Mouse (Mus musculus): ENCODE measurements around the gene Efnb3.

Efnb3 gene

DNA sequence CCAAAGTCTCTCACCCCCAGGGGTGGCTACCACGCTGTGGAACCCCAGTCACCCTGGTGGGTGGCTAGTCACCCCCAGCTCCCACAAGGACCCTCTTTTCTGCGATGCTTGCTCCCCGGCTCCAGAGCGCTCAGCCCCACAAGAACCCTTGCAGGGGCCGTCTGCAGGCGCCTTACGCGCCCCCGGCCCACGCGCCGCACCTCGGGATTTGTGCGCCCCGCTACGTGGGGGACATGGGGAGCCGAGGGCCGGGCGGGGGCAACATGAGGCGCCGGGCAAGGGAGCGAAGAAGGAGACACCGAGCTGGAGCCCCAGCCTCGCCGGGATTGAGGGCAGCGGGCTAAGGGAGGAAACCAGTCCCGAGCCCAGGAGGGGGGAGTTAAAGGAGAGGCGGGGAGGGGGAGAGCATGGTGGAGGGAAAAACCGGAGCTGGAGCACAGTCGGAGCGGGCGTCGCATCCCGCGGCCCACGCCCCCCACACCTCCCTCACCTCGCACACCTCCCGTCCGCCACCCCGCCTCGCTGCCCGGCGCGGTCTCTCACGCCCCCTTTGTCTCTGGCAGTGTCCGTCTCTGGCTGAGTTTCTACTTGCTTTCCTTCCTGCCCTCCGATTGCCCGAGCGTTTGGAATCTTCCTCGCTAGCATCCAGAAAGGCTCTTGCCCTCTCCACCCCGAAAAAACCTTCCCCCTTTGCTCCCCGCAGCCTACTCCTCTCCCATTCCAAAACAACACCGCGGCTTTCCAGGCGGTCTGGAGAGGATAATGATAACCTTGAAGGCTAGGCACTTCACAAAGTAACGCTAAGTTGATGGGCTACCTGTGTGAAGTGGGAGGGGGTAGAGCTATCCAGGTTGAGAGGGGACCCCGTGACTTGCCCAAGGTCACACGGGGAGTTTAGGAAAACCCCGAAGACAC lies at the start of gene Efnb3:
Efnb3 (minus strand) TSS at position 355 of the 915 bp plus-strand sequence.
- DNase-seq (ENCODE audit: low spot score), result no peak

DNA sequence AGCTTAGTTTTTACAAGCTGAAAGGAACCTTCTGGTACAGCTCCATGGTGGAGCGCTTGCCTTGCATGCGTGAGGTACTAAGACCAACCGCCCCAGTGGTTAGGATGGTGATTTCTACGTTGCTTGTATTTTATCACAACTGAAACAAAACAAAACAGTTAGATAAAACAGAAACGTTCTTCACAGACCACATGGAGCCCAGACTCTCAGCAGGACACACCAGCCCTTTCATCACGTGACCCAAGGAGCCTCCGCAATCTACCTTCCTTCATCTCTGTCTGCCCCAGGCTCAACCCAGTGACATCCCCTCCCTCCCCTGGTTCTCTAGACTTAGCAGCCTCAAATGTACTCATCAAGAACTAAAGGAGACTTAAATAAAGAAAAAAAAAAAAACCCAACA lies 49.4 kb upstream of the Efnb3 start:
- DNase-seq (ENCODE audit: low spot score), result no peak

DNA sequence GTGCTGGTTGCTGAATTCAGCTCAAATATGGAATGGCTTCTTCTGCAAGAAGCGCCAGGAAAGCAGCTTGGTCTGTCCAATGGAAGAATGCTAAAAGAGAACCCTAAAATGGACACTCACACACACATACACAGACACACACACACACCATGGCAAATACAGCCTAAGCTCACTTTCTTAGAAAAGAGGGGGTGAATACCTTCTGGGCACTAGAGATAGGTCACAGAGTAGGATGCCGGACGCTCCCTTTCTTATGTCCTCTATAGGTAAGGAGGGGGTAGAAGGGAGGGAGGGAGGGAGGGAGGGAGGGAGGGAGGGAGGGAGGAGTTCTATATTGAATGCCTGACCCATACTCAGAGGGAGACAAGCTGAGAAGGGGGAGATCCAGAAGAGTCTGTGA lies 48.5 kb upstream of the Efnb3 start:
- no peak for DNase-seq (ENCODE audit: low spot score)

DNA sequence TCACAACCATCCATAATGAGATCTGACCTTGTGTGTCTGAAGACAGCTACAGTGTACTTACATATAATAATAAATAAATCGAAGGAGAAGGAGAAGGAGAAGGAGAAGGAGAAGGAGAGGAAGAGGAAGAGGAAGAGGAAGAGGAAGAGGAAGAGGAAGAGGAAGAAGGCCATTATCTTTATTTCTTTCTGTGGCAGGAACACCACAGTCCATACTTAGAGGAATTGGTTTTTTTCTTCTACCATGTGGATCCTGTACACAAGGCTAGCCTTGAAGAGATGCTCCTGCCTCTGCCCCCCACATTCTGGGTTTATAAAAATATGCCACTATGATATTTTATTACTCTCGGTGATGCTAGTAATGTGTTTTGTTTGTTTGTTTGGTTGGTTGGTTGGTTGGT lies 46.8 kb upstream of the Efnb3 start:
- no peak for DNase-seq (ENCODE audit: low spot score)

DNA sequence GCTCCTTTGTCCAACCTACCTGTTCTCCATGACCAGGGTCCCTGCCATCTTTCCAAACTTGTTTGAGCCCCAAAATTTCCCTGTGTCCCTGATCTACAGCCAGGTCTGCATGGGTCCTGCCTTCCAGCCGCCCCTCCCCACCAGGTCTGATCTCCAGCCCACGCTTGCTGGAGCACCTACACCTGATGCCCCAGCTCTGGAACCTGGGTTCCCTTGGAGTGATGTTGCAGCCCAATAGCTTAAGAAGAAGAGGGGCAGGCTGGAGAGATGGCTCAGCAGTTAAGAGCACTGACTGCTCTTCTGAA lies 46.4 kb upstream of the Efnb3 start:
- no peak for DNase-seq (ENCODE audit: low spot score)

DNA sequence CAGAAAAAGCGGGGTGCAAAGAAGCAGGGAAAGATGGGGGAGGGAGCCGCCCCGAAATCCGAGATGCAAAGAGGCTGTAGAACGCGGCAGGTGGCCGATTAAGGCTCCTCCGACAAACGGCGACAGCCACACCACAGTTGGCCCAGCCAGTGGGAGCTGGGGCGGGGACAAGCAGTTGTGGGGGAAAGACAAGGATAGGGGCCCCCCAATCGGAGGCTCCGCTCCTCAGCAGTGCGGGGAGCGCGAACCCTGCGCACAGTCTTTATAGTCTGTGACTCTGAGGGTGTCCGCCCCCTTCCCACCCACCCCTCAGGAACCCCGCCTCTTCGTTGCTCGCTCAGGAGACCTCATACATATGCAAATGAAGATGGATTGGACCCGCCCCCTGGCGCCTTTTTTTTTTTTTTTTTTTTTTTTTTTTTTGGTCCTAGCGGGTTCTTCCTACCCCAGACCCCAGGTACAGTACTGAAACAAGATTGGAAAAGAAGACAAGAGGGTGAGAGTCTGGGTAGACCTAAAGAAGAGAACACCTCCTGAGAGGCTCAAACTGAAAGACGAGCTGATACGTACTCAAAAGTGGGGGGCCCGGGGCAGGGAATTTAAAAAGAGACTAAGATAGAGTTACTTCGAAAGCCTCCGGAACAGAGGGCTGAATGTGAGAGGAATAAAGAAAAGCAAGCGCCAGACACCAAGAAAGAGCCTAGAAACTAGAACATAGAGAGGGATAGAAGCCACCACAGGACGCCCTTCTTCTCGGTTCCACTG lies 45.9 kb upstream of the Efnb3 start, which contains the start of gene Atp1b2:
Atp1b2 (minus strand) TSS at position 217 of the 765 bp plus-strand sequence.
- peak; percentile 78 for DNase-seq (ENCODE audit: low spot score)

DNA sequence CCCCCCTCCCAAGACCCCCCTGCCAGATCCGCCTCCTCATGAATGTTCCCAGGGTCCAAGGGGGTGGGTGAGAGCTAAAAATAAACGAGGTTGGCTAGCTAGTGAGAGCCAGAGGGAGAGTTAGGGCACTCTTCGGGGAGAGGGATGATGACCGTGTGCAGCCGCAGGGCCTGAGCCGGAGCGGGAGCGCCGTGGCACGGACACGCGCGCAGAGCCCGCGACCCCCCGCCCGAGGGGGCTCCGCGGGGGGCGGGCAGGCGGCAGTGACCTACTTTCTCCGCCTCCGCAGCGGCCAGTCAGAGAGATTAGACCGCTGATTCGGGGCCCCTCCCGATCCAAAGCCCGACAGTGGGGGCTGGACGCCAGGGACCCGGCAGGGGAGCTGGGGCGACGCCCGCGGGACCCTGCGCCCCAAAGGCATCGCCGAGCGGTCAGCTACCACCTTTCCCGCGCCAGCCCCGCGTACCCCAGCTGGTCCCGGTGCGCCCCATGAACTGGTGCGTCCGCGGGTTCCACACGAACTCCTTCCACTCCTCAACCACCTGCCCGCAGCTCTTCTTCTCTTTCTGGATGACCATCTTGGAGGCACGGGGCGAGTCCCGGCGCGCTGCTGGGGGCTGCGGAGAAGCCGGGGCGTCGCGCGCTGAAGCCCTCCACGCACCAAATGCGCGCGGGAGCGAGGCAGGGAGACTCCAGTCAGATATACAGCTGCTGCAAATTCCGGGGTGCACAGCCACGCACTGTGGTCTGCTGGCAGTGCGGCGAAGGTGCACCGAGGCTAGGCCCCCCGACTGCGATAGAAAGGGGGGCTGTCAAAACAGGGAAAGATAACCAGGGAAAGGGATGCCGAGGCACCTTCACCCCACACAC lies 45.0 kb upstream of the Efnb3 start:
- DNase-seq (ENCODE audit: low spot score), result no peak

DNA sequence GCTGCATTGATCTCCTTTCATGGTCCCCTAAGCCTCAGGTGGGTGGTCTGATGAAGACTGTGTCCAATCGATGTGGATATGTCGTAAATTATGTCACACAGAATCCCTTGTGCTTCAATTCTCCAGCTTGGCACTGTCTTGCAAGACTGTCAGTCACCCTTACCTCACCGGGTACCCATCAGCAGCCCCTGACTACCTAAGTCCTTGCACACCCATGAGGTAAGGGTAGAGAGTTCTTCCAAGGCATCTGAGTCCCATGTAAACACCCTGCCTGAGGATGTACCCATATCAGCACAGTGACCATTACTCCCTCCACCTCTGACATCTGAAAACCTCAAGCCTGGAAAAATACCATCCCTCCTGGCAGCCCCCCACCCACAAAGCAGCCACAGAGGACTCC lies 44.3 kb upstream of the Efnb3 start:
- DNase-seq (ENCODE audit: low spot score), result no peak

DNA sequence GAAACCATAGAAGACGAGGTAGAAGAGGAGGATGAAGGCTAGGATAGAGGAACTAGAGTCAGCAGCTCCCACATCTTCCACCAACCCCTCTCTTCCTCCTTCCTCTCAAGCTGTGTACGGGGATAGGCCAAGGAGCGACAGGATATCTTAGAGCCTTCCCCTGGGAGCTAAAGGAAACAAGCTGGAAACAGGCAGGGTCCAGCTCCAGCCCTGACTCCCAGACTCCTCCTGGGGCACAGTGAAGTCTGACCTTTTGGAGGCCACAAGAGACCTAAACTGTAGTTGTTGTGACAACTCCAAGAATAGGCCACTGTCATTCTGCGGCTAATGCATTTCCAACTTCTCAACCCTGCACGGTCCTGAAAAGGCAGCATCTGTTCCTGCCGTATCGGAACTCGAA lies 43.5 kb upstream of the Efnb3 start:
- no peak for DNase-seq (ENCODE audit: low spot score)

DNA sequence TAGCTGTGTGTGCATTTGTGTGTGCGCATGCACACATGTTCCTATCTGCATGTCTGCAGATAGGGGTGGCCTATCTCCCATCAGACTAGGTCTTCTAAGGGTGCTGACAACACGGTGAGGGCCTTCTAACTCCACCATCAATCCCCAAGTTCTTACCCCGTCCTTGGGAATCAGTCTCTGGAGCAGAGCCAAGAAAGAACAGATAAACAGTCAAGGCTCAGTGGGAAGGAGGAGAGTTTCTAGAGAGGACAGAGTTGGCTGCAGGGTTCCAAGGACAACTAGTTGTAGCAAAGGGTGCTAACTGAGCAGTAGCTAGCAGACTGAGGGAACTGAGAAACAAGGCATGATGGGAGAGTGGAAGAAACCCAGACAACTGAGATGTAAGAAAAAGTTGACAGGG lies 41.8 kb upstream of the Efnb3 start:
- peak; percentile 74 for DNase-seq (ENCODE audit: low spot score)

DNA sequence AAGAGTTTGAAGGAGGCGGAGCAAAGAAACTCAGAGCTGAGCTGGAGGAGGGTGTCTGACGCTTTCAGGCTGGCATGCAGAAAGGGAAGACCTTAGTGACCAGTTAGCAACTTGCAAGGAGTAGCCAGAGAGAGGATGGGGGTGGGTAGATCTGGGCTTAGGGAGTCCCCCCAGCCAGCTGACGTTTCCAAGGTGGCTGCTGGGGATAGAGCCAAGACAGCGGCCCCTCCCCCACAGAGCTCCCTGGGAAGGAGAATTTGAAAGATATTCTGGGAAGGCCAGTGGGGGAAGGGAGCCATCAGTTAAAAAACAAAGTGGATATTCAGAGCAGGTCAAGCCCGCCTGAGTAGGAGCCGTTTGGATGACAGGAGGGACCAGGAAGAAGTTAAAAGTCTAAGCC lies 40.1 kb upstream of the Efnb3 start:
- peak; percentile 85 for DNase-seq (ENCODE audit: low spot score)

DNA sequence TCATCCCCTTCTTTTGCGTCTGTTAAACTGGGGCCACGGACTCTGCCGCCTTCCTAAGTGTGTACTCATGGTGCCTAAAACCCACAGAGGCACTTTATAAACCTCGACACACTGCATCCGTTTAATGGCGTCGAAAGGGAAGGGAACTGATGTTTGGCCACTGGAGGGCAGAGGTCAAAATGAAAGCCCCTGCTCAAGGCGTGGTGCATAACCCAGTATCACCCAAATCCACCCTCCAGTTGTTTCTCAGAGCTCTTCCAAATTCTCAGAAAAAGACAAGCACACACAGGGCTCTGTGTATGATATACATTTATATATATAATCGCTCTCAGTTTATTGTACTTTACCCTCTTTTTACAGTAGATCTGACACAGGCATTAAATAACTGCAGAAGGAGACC lies 39.4 kb upstream of the Efnb3 start:
- DNase-seq (ENCODE audit: low spot score), result no peak

DNA sequence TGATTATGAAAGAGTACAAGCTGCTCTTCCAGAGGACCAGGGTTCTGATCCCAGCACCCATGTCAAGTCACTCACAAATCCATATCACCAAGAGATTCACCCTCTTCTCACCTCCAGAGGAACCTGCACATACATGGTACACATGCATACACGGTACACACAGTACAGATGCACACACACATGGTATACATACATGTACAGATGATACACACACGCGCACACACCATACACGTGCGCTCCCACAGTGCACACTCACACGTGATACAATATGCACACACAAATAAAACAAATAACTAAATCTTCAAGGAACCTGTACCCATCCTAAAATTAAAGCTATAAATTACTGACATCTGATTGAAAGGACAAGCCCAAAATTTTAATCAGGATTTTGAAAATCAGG lies 34.8 kb upstream of the Efnb3 start:
- DNase-seq (ENCODE audit: low spot score), result no peak

DNA sequence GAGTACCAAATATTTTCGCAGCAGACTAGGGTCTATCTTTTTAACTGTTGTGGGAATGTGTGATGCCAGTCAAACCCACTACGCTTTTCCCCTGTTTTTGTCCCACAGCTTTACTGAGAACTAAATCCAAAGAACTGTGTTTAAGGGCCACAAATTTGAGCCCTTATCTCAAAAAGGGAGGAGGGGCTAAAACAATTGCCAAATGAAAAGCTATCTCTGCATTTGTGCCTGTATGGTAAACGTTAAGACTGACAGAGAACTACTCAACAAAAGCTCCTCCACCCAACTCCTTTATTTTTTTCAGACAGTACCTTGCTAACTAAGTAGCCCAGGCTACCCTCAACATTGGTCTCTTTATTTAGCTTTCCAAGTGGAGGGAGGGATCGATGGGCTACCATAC lies 32.8 kb upstream of the Efnb3 start:
- no peak for DNase-seq (ENCODE audit: low spot score)

DNA sequence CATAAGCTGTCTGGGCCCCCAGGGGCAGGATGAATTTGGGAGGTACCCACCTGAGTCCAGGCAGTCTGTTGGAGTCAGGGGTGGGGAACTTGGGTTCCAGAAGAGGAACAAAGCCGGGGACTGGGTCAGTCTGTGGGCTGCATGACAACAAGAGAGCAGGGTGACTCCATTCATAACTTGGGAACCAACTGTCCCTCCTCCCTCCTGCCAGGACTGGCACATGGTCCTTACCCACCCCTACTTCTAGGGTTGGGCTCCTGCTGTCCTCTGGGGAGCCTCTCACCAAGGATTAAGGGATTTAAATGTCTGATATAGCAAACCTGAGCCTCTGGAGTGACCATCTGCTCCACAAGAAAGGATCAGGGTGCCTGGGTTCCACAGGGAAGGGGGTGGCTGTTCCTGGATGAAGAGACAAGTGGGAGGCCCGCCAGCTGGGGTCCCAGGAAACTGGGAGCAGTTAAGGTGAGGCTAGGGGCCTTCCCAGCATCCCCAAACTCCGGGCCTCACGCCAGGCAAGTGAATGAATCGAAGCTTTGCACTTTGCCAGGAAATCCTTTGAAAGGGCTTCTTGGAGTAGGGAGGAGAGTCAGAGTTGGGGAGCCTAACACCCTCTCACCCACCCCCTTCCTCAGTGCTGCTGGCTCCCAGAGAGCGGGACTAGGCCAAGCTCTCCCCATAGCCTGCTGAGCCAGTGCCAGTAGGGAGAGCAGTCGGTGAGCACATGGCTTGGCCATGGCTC lies 32.1 kb upstream of the Efnb3 start:
- DNase-seq (ENCODE audit: low spot score), result no peak

DNA sequence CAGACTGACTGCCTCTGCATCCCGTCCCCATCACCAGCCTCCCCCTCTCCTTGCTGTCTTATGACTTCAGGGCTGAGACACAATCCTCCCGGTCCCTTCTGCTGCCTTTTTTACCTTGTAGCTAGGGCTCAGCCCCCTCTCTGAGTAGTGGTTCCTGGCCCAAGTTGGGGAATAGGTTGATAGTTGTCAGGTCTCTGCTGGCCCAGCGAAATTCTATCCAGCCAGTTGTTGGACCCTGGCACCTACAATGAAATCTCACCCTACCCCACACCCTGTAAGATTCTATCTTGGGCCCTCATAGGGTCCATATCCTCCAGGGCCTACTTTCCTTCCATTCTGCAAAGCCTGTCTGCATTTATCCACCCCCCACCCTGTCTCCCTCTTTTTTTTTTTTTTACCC lies 31.4 kb upstream of the Efnb3 start:
- no peak for DNase-seq (ENCODE audit: low spot score)

DNA sequence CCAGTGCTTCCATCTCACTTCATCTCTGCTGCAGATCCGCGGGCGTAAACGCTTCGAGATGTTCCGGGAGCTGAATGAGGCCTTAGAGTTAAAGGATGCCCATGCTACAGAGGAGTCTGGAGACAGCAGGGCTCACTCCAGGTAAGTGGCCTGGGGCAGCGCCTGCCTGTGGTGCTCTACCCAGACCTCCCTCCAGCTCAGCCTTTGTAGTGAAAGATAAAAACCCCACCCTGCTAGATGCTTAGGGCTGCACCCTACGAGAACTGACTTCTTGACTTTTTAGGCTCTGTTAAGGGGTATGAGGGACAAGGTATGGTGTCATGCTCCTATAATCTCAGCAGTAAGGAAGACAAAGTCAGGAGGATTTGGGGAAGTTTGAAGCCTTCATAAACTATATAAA lies 30.6 kb upstream of the Efnb3 start:
- no peak for DNase-seq (ENCODE audit: low spot score)

DNA sequence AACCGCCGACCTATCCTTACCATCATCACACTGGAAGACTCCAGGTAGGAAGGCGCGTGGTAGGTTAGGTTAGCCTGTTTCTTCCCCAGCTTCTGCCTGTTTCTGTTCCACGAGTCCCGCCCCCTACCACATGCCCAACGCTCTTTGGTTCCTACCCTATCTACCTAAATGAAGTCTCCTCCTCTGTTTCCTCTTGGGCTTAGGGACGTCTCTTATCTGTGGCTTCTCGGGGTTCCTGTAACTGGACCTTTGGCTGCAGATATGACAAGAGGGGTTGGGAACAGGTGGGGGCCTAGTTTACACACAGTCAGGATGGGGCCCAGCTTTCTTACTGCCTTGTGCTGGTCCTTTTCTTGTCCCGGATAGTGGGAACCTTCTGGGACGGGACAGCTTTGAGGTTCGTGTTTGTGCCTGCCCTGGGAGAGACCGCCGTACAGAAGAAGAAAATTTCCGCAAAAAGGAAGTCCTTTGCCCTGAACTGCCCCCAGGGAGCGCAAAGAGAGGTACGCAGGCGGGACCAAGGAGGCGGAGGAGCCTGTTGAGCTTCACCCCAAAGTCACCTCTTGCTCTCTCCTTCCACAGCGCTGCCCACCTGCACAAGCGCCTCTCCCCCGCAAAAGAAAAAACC lies 29.3 kb upstream of the Efnb3 start:
- no peak for DNase-seq (ENCODE audit: low spot score)

DNA sequence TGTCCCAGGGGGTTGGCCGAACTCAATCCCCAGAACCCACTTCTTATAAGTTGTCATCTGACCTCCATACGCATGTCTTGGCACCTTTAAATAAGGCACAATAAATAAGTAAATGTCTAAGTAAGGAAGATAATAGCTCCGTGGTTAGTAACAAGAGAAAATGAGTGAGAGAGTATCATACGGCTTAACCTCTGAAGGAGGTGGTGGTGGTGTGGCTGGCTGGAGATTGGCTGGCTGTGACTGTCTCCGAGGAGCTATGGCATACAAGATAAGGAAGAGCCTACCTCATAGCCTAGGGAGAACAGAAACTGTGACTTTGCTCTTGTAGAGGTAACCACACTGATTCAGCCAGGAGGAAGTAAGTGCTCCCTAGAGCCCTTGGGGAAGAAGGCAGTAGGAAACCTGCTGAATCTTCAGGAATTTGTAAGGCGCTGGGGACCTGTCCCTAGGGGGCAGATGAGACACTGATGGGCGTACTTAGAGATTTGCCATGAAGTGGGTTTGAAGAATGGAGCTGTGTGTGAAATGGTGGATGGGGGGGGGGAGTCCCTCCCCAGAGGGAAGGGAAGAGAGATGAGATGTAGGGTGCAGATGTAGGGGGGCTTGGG lies 25.8 kb upstream of the Efnb3 start:
- no peak for DNase-seq (ENCODE audit: low spot score)

DNA sequence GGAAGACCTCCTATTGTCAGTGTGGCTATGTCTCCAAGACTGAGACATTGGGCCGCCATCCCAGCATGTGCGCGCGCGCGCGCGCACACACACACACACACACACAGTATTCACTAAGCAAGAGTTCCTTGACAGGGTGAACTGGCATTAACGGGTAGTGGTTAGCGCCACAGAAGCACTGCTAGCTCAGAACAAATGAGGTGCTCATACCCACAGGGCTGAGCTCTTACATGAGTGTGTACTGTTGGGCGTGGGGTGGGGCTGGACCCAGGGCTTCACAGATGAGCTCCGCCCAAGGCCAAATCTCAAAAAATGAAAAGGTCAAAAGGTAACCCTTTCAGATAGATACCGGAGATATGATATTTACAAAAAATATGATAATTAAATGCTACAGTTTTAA lies 24.9 kb upstream of the Efnb3 start:
- DNase-seq (ENCODE audit: low spot score), result no peak

DNA sequence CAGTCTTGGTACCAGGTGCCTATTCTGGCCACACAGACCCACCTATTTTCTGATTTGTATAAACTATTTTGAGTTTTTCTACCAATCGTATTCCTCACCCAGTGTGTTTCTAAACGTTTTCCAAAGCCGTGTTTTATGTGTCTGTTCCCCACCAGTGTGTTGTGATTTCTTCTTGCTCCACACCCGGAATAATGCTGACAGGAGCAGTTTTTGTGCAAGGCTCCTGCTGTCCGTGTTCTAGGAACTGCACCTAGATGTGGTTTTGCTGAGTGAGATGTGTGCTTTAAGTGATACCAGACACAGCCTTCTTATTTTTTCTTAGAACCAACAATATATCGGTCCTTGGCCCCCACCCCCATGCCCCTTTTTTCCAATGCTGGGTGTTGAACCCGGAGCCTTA lies 24.0 kb upstream of the Efnb3 start:
- DNase-seq (ENCODE audit: low spot score), result no peak

Data from ovary, adult 18-20 months (tissue).